Mouse (Mus musculus): ENCODE measurements at regions not wholly inside any gene's neighbourhood (a gene's known extent, or its start where the extent isn't known, plus 50 kb on each side); places are given as distances from the start of the nearest gene placed in this dataset.

DNA sequence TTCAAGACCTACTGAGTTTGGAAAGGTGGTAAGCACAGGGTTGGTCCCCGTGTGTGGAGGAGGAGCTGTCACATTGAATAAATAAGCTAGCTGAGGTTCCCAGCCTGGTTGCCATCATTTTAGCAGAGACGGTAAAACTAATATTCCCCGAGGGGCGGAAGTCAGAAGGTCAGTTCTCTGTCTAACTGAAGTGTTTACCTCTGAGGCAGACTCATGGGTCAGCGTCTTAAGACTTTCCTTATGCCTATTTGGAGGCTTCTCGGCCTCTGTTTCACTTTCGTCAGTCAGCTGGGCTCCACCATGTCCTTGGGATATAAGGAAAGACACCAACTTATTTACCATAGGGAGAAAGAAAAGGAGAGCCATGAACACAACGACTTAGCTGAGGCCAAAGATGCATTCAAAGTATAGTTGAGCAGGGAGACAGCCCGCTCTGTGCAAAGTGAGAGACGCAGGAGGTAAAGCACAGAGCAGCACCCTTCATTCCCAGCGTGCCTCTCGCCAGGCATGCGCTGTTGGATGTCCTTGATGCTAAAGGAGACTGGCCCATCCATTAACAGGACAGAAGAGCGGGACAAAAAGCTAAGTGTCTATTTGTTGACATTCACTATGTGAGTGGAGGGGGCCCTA lies 116.0 kb downstream of the Olfr267 start:
- TF ChIP-seq CTCF (IDR thresholded peaks at IDR 0.05; ENCODE audit: borderline replicate concordance, insufficient read depth, low read length) (no peak), POLR2A (IDR thresholded peaks at IDR 0.05; ENCODE audit: low read depth, low read length) (no peak)
